Mouse (Mus musculus) embryonic fibroblast, embryonic 13.5 days (primary cell): Measurements from ENCODE around the gene Adamts5.

Experiments used
- CTCF ChIP-seq: IDR thresholded peaks from 2 replicates; pipeline ENCODE4 v1.5.1; 2011; ENCODE audit warnings: mild to moderate bottlenecking, control low read depth, low read length, moderate library complexity, borderline replicate concordance; ENCODE audit not compliant: insufficient read depth
- POLR2A ChIP-seq: IDR thresholded peaks from 2 replicates; pipeline ENCODE4 v1.6.1; 2011; ENCODE audit warnings: low read depth, mild to moderate bottlenecking, control low read depth, low read length, moderate library complexity

GRCm38 (mm10) chr16:85854505-85854904 is 47.1 kb downstream of the Adamts5 start:
- TF ChIP-seq CTCF (no peak), POLR2A (no peak)
